Mouse (Mus musculus): ENCODE measurements at regions not wholly inside any gene's neighbourhood (a gene's known extent, or its start where the extent isn't known, plus 50 kb on each side); places are given as distances from the start of the nearest gene placed in this dataset.

- TF ChIP-seq CTCF (IDR thresholded peaks at IDR 0.05; ENCODE audit: borderline replicate concordance, insufficient read depth, low read length) (no peak), POLR2A (IDR thresholded peaks at IDR 0.05; ENCODE audit: low read depth, low read length) (no peak)
Observed at GRCm38 (mm10) chr17:72731175-72731574, 105.1 kb upstream of the Ypel5 start.
